Mouse (Mus musculus): ENCODE results near the gene Ect2. TPM values are rescaled to one million over a fixed set of nuclear protein-coding genes. Genes with fewer than 3 reads are reported as not detected.

The Ect2 gene
- polyA plus RNA-seq, 1 experiment = 0.65 TPM

DNA sequence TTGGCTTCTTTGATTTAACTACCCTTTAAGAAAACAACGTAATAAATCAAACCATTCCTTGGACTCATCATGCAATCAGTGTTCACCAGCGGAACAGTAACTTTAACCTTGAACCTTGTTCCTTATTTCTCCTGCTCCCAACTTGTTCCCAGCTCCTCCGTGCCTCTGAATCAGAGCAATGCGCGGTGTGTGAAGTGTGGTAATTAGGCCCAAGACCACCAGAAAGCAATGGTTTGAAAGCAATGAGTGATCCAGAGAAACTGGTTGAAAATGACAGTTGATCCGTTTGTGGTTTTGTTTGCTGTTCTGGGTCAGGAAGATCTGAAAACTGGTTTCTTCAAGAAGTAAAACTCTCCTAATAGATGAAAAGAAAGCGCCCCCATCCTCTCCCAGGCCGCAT is 26.0 kb upstream of the Ect2 start:
- Histone ChIP-seq H3K4me1 (ENCODE audit: control insufficient read depth, insufficient read depth, low read length) (peaks cover 3% of the 10 kb centered on the region), H3K27me3 (ENCODE audit: control insufficient read depth, insufficient read depth, low read length) (no peaks in the 10 kb centered on the region; the same call in 1 of the 2 replicates), H3K4me3 (replicated peaks; ENCODE audit: insufficient read depth, low read depth, low read length) (no peak overlapping the region), H3K27ac (ENCODE audit: insufficient read depth, low read length) (no peak overlapping the region)
- DNase-seq = no peak
- TF ChIP-seq CTCF (IDR thresholded peaks at IDR 0.05; ENCODE audit: borderline replicate concordance, insufficient read depth, low read depth, low read length) = no peak
- TF ChIP-seq POLR2A (IDR thresholded peaks at IDR 0.05; ENCODE audit: borderline replicate concordance, insufficient read depth, low read length) = no peak
- 90% methylated on average over 8 of the region's 8 CpGs for WGBS

DNA sequence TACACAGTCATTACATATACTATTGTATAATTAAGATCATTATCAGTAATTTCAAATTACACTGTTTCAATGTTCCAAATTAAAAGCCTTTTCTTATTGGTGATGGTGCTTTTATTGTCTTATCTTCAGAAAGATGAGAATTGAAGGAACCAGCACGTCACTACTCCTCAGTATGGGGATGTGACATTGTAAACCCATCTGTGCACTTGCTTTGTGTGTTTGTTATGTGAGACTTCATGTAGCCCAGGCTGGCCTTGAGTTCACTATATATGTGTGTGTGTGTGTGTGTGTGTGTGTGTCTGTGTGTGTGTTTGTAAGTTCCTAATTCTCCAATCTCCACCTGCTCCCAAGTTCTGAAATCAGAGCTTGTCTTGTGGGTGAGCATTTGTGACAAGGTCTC is 16.6 kb upstream of the Ect2 start:
- 90% methylated on average over 1 of the region's 1 CpGs for WGBS
- Histone ChIP-seq H3K4me3 (replicated peaks; ENCODE audit: insufficient read depth, low read depth, low read length) (no peak overlapping the region), H3K27me3 (ENCODE audit: control insufficient read depth, insufficient read depth, low read length) (no peaks in the 10 kb centered on the region; the same call in 1 of the 2 replicates), H3K27ac (ENCODE audit: insufficient read depth, low read length) (no peak overlapping the region), H3K4me1 (ENCODE audit: control insufficient read depth, insufficient read depth, low read length) (no peaks in the 10 kb centered on the region)
- no peak for TF ChIP-seq POLR2A (IDR thresholded peaks at IDR 0.05; ENCODE audit: borderline replicate concordance, insufficient read depth, low read length)
- no peak for TF ChIP-seq CTCF (IDR thresholded peaks at IDR 0.05; ENCODE audit: borderline replicate concordance, insufficient read depth, low read depth, low read length)
- DNase-seq = no peak

DNA sequence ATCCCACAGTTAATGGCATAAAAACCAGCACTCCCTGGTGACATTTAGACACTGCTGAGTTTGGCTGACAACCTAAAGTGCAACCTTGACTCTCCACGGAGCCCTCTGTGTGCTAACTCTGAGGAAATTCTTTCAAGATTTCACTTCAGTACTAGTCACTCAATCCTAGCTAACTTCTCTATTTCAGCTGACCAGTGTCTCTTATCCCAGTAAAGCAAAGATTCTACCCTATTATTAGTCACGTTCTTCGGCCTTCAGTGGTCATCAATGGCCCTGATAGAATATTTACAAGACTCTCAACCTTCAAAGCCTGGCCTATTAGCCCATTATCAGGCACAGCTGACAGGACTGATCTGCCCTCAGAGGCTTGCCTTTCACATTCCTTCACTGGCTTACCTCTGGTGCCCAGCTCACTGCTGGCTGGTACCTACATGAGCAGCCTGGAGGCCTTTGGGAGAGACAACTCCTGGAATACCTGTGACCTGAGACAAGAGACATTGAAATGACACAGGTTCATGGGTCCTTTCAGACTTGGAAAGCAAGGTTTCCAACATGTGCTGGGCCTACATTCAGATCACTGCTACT is 11.9 kb upstream of the Ect2 start:
- 77% methylated on average over 3 of the region's 3 CpGs for WGBS
- no peaks in the 10 kb centered on the region for H3K27me3 ChIP-seq (ENCODE audit: control insufficient read depth, insufficient read depth, low read length)
- TF ChIP-seq CTCF (IDR thresholded peaks at IDR 0.05; ENCODE audit: borderline replicate concordance, insufficient read depth, low read depth, low read length) = no peak
- TF ChIP-seq POLR2A (IDR thresholded peaks at IDR 0.05; ENCODE audit: borderline replicate concordance, insufficient read depth, low read length) = no peak

DNA sequence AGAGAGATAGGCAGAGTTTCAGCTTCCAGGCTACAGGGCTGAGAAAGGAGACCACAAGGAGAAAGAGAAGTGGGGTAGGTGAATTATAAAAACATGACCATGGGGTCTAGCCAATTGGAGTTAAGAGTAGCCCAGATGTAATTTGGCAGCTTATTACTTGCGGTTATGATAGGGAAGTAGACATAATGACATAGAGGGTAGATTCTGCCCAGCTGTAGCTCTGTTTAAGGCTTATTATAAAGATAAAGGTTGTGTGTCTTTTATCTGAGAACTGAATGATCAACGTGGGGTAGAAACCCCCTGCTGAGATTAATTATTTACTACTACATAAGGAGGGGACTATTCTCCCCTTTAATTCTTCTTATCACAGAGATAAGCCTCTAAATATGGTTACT is 8.7 kb upstream of the Ect2 start:
- Histone ChIP-seq H3K4me1 (ENCODE audit: control insufficient read depth, insufficient read depth, low read length) (no peaks in the 10 kb centered on the region), H3K27me3 (ENCODE audit: control insufficient read depth, insufficient read depth, low read length) (no peaks in the 10 kb centered on the region), H3K4me3 (replicated peaks; ENCODE audit: insufficient read depth, low read depth, low read length) (no peak overlapping the region), H3K27ac (ENCODE audit: insufficient read depth, low read length) (no peak overlapping the region)
- no peak for DNase-seq
- WGBS = 60% methylated on average over 2 of the region's 2 CpGs
- no peak for TF ChIP-seq CTCF (IDR thresholded peaks at IDR 0.05; ENCODE audit: borderline replicate concordance, insufficient read depth, low read depth, low read length)
- no peak for TF ChIP-seq POLR2A (IDR thresholded peaks at IDR 0.05; ENCODE audit: borderline replicate concordance, insufficient read depth, low read length)

More for the DNA sequence above, 11.9 kb upstream of the Ect2 start:
- Histone ChIP-seq H3K27ac (ENCODE audit: insufficient read depth, low read length) (no peak overlapping the region), H3K4me3 (replicated peaks; ENCODE audit: insufficient read depth, low read depth, low read length) (no peak overlapping the region), H3K4me1 (ENCODE audit: control insufficient read depth, insufficient read depth, low read length) (no peaks in the 10 kb centered on the region)
- no peak for DNase-seq

DNA sequence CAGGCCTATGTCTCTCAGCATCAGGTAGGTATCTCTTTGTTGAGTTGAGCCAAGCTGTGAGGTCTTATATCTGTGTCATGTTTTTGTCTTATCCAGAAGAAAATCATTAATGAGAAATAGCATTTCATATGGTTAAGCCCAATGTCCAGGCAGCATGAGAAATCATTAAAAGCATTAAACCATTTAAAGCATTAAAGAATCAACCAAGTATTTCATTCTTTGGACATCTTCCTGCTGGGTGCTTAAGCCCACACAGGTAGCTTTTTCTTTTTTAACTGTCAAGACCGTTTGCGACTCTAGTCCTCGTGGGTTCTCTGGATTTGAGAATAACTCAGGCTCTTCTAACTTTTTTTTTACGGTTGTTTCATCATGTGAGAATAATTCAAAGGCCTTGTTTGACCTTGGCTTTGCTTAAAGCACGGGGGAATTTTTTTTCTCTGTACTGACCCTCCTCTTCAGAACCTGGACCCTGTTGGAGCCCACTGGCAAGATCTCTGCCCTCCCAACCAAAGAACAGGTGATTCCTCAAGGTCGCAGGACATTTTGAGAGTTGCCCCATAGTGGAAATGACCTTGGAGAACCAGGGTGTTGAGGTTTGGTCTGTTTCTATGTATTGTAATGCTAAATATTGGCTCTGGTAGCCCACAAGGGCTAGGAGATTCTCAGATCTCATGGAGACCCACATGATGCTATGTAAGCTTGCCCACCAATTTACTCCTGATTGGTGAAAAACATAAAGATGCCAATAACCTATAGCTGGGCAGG is 8.1 kb upstream of the Ect2 start:
- 88% methylated on average over 6 of the region's 6 CpGs for WGBS
- Histone ChIP-seq H3K4me3 (replicated peaks; ENCODE audit: insufficient read depth, low read depth, low read length) (no peak overlapping the region), H3K4me1 (ENCODE audit: control insufficient read depth, insufficient read depth, low read length) (no peaks in the 10 kb centered on the region), H3K27ac (ENCODE audit: insufficient read depth, low read length) (no peak overlapping the region), H3K27me3 (ENCODE audit: control insufficient read depth, insufficient read depth, low read length) (no peaks in the 10 kb centered on the region)
- TF ChIP-seq POLR2A (IDR thresholded peaks at IDR 0.05; ENCODE audit: borderline replicate concordance, insufficient read depth, low read length) (no peak), CTCF (IDR thresholded peaks at IDR 0.05; ENCODE audit: borderline replicate concordance, insufficient read depth, low read depth, low read length) (no peak)
- DNase-seq = no peak

DNA sequence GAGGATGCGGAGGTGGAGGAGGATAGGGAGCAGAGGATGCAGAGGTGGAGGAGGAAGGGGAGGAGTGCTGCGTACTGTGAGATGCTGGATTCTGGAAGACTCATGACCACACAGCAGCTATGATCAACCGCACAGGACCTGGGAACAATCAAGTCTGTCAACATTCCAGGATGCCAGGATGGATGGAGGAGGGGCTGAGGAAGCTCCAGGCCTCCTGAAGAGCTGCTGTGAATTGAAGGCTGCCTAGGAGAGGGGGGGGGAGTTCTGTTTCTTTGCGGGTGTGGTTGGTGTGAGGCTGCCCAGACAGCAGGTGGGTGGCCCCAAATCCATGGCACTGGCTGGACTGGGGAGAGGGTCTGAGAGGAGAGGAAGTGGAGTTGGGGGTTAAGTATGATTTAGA is 5.2 kb upstream of the Ect2 start:
- DNase-seq = no peak
- no peaks in the 10 kb centered on the region for H3K4me1 ChIP-seq (ENCODE audit: control insufficient read depth, insufficient read depth, low read length)
- no peaks in the 10 kb centered on the region for H3K27me3 ChIP-seq (ENCODE audit: control insufficient read depth, insufficient read depth, low read length)
- 47% methylated on average over 4 of the region's 4 CpGs for WGBS
- H3K27ac ChIP-seq (ENCODE audit: insufficient read depth, low read length) = no peak overlapping the region
- H3K4me3 ChIP-seq (replicated peaks; ENCODE audit: insufficient read depth, low read depth, low read length) = no peak overlapping the region
- no peak for TF ChIP-seq POLR2A (IDR thresholded peaks at IDR 0.05; ENCODE audit: borderline replicate concordance, insufficient read depth, low read length)
- no peak for TF ChIP-seq CTCF (IDR thresholded peaks at IDR 0.05; ENCODE audit: borderline replicate concordance, insufficient read depth, low read depth, low read length)

DNA sequence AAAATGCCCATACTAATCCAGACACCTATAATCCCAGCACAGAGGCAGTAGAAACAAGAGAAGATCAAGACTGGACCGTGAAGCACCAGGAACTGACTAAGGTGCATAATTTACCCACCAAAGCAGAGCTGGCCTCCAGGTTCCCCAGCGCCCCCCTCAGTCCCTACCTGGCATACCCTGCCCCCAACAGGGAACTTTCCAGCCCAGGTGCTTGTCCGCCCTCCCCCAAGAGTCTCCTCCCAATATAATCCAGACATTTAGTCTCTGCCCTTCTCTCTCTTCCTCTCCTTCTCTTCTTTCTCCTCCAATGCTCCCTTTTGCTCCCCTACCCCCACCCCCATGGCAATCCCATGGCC is 2.9 kb upstream of the Ect2 start:
- no peaks in the 10 kb centered on the region for H3K27me3 ChIP-seq (ENCODE audit: control insufficient read depth, insufficient read depth, low read length)
- H3K4me3 ChIP-seq (replicated peaks; ENCODE audit: insufficient read depth, low read depth, low read length) = no peak overlapping the region
- 64% methylated on average over 3 of the region's 3 CpGs for WGBS
- H3K27ac ChIP-seq (ENCODE audit: insufficient read depth, low read length) = no peak overlapping the region
- H3K4me1 ChIP-seq (ENCODE audit: control insufficient read depth, insufficient read depth, low read length) = no peaks in the 10 kb centered on the region
- DNase-seq = no peak
- TF ChIP-seq CTCF (IDR thresholded peaks at IDR 0.05; ENCODE audit: borderline replicate concordance, insufficient read depth, low read depth, low read length) (no peak), POLR2A (IDR thresholded peaks at IDR 0.05; ENCODE audit: borderline replicate concordance, insufficient read depth, low read length) (no peak)
